Mouse (Mus musculus) limb, embryonic 14.5 days (tissue): ENCODE results near the gene Sertad2. TPM values are rescaled to one million over a fixed set of nuclear protein-coding genes. Genes with fewer than 3 reads are reported as not detected.

ENCODE experiments used
- ATAC-seq: fragments of 200-750 bp; cut with Nextera tagmentation; 2 replicates; pipeline ENCODE4 v1.8.0; 2017; ENCODE audit warnings: low read depth, moderate number of reproducible peaks, moderate TSS enrichment; ENCODE audit not compliant: low FRiP score
- DNase-seq: peaks from one replicate; pipeline ENCODE4 v3.0.0-alpha.2; 2015; ENCODE audit warnings: low spot score
- H3K27ac ChIP-seq: fragments of 300-500 bp; sonication (generic); replicated peaks from 2 replicates; pipeline ENCODE4 v1.5.1; 2014; ENCODE audit warnings: low read depth, mild to moderate bottlenecking, low read length, moderate library complexity, mixed read lengths
- H3K27me3 ChIP-seq: fragments of 300-500 bp; sonication (generic); 2 replicates; pipeline ENCODE4 v1.6.1; 2014; ENCODE audit warnings: low read length, mixed read lengths; ENCODE audit not compliant: control insufficient read depth, insufficient read depth
- H3K36me3 ChIP-seq: fragments of 300-500 bp; sonication (generic); 2 replicates; pipeline ENCODE4 v1.6.1; 2014; ENCODE audit warnings: mild to moderate bottlenecking, low read length, moderate library complexity, mixed read lengths; ENCODE audit not compliant: control insufficient read depth, insufficient read depth
- H3K4me1 ChIP-seq: fragments of 300-500 bp; sonication (generic); 2 replicates; pipeline ENCODE4 v1.6.1; 2014; ENCODE audit warnings: antibody characterized with exemption, low read length, mixed read lengths; ENCODE audit not compliant: control insufficient read depth, insufficient read depth
- H3K4me2 ChIP-seq: fragments of 300-500 bp; sonication (generic); replicated peaks from 2 replicates; pipeline ENCODE4 v1.6.1; 2014; ENCODE audit warnings: low read depth, mild to moderate bottlenecking, low read length, moderate library complexity; ENCODE audit not compliant: severe bottlenecking
- H3K4me3 ChIP-seq: fragments of 300-500 bp; sonication (generic); replicated peaks from 2 replicates; pipeline ENCODE4 v1.5.1; 2014; ENCODE audit warnings: low read length
- H3K9ac ChIP-seq: fragments of 300-500 bp; sonication (generic); 2 replicates; pipeline ENCODE4 v1.6.1; 2014; ENCODE audit warnings: mild to moderate bottlenecking, low read depth, low read length, moderate library complexity; ENCODE audit not compliant: severe bottlenecking
- H3K9me3 ChIP-seq: fragments of 300-500 bp; sonication (generic); 2 replicates; pipeline ENCODE4 v1.6.1; 2016; ENCODE audit warnings: low read length; ENCODE audit not compliant: control insufficient read depth
- POLR2A ChIP-seq: fragments of 200-500 bp; IDR thresholded peaks from 2 replicates; pipeline ENCODE4 v1.8.0; 2012; ENCODE audit warnings: inconsistent platforms, mild to moderate bottlenecking, moderate library complexity, borderline replicate concordance; ENCODE audit not compliant: insufficient read depth, insufficient read length; ENCODE audit errors: extremely low read depth
- WGBS: fragments of 180-500 bp; shearing (Covaris S2); extraction: QIAGEN DNeasy Blood & Tissue Kit; methylation state at CpG from one replicate; pipeline ENCODE4 v1.1.7; 2014; 5-methylcytosine and 5-hydroxymethylcytosine counted together
- polyA plus RNA-seq, 2 experiments: library from polyadenylated mRNA; depleted of rRNA in 1 of 2; stranded (reverse) in 1 of 2; unstranded in 1 of 2; fragments of >200 nt; fragmentation: Nextera tagmentation in 1 of 2; extraction: Ambion mirVana in 1 of 2; gene quantifications; 2 replicates each; pipeline versions ENCODE4 v1.2.1 to v1.2.3; 2012 to 2014

The Sertad2 gene
- polyA plus RNA-seq, 2 experiments: 21.1 to 40.1 TPM

GRCm38 (mm10) chr11:20629700-20630099 lies 86.6 kb downstream of the Sertad2 start:
- DNase-seq (no peak), ATAC-seq (no peak)
- H3K9ac ChIP-seq: no peak overlapping the region
- no peak overlapping the region for H3K4me3 ChIP-seq
- H3K36me3 ChIP-seq: no peaks in the 10 kb centered on the region
- H3K4me1 ChIP-seq: peaks cover 15% of the 10 kb centered on the region
- TF ChIP-seq POLR2A: no peak
- no peaks in the 10 kb centered on the region for H3K27me3 ChIP-seq
- no peaks in the 10 kb centered on the region for H3K9me3 ChIP-seq
- whole genome bisulfite sequencing: 91% methylated on average over 5 of the region's 5 CpGs
- no peak overlapping the region for H3K4me2 ChIP-seq
- no peak overlapping the region for H3K27ac ChIP-seq

- TF ChIP-seq POLR2A: no peak
- DNase-seq (peak; percentile 96), ATAC-seq (peak; percentile 60)
- H3K9me3 ChIP-seq: no peaks in the 10 kb centered on the region
- peak overlapping the region; percentile 85 for H3K4me3 ChIP-seq
- H3K4me2 ChIP-seq: peak overlapping the region; percentile 80
- peak overlapping the region; percentile 91 for H3K9ac ChIP-seq
- no peaks in the 10 kb centered on the region for H3K36me3 ChIP-seq
- 3% methylated on average over 35 of the region's 36 CpGs for WGBS
- H3K27ac ChIP-seq: peak overlapping the region; percentile 97
- no peaks in the 10 kb centered on the region for H3K27me3 ChIP-seq
- H3K4me1 ChIP-seq: peaks cover 23% of the 10 kb centered on the region
Observed at GRCm38 (mm10) chr11:20631026-20631940, 88.2 kb downstream of the Sertad2 start.

DNA sequence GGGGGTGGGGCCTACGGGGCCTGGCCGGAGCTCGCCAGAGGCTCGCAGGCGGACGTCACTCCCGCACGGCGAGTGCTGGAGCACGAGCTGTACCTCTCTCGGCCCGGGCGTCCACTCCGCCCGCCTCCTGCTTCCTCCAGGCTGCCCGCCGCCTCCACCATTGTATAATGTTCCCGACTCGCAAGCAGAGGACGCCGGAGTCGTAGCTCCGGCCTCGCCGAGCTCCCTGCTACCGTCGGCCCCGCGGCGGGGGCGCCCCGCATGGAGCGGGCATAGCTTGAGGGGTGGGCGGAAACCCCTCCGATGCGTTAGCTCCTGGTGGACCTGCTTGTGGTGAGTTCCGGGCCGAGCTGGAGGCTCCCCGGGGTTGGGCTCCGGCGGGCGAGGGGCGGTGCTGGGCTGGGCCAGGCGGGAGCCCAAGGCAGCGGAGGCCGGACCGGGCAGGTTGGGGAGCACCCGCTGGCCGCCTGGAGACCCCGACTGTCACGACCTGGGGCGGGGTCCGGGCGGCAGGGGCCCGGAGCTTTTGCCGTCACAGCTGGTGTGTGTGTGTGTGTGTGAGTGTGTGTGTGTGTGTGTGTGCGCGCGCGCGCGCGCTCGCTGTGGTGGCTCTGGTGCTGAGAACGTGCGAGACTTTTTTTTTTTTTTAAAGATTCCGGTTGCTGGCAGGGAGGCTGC lies 89.0 kb downstream of the Sertad2 start:
- peak overlapping the region; percentile 85 for H3K4me3 ChIP-seq
- no peaks in the 10 kb centered on the region for H3K9me3 ChIP-seq
- peak overlapping the region; percentile 91 for H3K9ac ChIP-seq
- ATAC-seq: peak; percentile 92
- WGBS: under 1% methylated on average over 44 of the region's 67 CpGs
- TF ChIP-seq POLR2A: peak; percentile 91
- H3K4me2 ChIP-seq: peak overlapping the region; percentile 80
- no peaks in the 10 kb centered on the region for H3K27me3 ChIP-seq
- H3K36me3 ChIP-seq: no peaks in the 10 kb centered on the region
- peak overlapping the region; percentile 97 for H3K27ac ChIP-seq
- peaks cover 23% of the 10 kb centered on the region for H3K4me1 ChIP-seq
- peak; percentile 68 for DNase-seq

- no peaks in the 10 kb centered on the region for H3K27me3 ChIP-seq
- H3K4me3 ChIP-seq: peak overlapping the region; percentile 85
- no peaks in the 10 kb centered on the region for H3K9me3 ChIP-seq
- no peaks in the 10 kb centered on the region for H3K36me3 ChIP-seq
- peak overlapping the region; percentile 91 for H3K9ac ChIP-seq
- peak overlapping the region; percentile 97 for H3K27ac ChIP-seq
- no peak for TF ChIP-seq POLR2A
- ATAC-seq (no peak), DNase-seq (peak; percentile 43)
- H3K4me1 ChIP-seq: peaks cover 23% of the 10 kb centered on the region
- H3K4me2 ChIP-seq: peak overlapping the region; percentile 80
- WGBS: 1% methylated on average over 13 of the region's 13 CpGs
Observed at GRCm38 (mm10) chr11:20632619-20632965, 89.5 kb downstream of the Sertad2 start.

DNA sequence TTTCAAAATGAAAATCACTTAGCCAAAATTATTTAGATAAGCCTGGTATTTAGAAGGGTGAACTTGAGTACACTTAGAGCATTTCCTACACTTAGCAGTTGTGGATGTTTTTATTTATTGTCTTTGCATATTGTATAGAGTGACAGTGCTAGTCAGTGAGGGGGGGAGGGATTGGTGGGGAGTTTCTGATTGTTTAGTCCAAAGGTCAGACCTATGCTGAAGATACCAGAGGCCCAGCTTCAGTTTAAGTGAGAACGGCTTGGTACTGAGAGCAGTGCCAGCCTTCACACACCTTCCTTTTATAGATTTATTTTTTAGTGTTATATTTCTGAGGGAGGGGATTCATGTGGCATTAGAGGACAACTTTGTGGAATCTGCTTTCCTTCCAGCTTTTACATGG lies 91.5 kb downstream of the Sertad2 start:
- H3K4me1 ChIP-seq: peaks cover 28% of the 10 kb centered on the region
- no peaks in the 10 kb centered on the region for H3K36me3 ChIP-seq
- H3K9me3 ChIP-seq: no peaks in the 10 kb centered on the region
- 95% methylated on average over 1 of the region's 1 CpGs for WGBS
- TF ChIP-seq POLR2A: no peak
- H3K4me3 ChIP-seq: no peak overlapping the region
- DNase-seq: no peak
- H3K27me3 ChIP-seq: no peaks in the 10 kb centered on the region
- no peak overlapping the region for H3K4me2 ChIP-seq
- no peak for ATAC-seq
- H3K9ac ChIP-seq: no peak overlapping the region
- no peak overlapping the region for H3K27ac ChIP-seq
